Mouse (Mus musculus): ENCODE results near the gene Zc2hc1b. TPM values are rescaled to one million over a fixed set of nuclear protein-coding genes. Genes with fewer than 3 reads are reported as not detected.

Gene Zc2hc1b
- polyA plus RNA-seq (2012; ENCODE audit: insufficient read depth, insufficient read length, low replicate concordance, missing spikeins), result not detected in 2 replicates

- TF ChIP-seq CTCF (IDR thresholded peaks at IDR 0.05; ENCODE audit: insufficient read depth, low read depth, low read length), result no peak
- no peak for TF ChIP-seq POLR2A (IDR thresholded peaks at IDR 0.05; ENCODE audit: insufficient read depth, low read depth, low read length)
- 80% methylated on average over 7 of the region's 7 CpGs for WGBS
- no peak within 1 kb of the TSS for H3K4me3 ChIP-seq (ENCODE audit: insufficient read depth, low read depth, low read length)
- no peak within 1 kb of the TSS for H3K27ac ChIP-seq (ENCODE audit: insufficient read depth, low read depth, low read length)
- H3K4me1 ChIP-seq (ENCODE audit: control insufficient read depth, insufficient read depth, low read length), result no peaks in the 10 kb centered on the region
Observed at GRCm38 (mm10) chr10:13177973-13178624, at the start of gene Zc2hc1b. Gene Zc2hc1b (minus strand): TSS chr10:13178023.

- WGBS, result 74% methylated on average over 7 of the region's 7 CpGs
- Histone ChIP-seq H3K27ac (ENCODE audit: insufficient read depth, low read depth, low read length) (no peak overlapping the region), H3K4me1 (ENCODE audit: control insufficient read depth, insufficient read depth, low read length) (no peaks in the 10 kb centered on the region), H3K4me3 (ENCODE audit: insufficient read depth, low read depth, low read length) (no peak overlapping the region)
- TF ChIP-seq POLR2A (IDR thresholded peaks at IDR 0.05; ENCODE audit: insufficient read depth, low read depth, low read length), result no peak
- TF ChIP-seq CTCF (IDR thresholded peaks at IDR 0.05; ENCODE audit: insufficient read depth, low read depth, low read length), result no peak
Observed at GRCm38 (mm10) chr10:13225377-13226063, 47.7 kb upstream of the Zc2hc1b start.

DNA sequence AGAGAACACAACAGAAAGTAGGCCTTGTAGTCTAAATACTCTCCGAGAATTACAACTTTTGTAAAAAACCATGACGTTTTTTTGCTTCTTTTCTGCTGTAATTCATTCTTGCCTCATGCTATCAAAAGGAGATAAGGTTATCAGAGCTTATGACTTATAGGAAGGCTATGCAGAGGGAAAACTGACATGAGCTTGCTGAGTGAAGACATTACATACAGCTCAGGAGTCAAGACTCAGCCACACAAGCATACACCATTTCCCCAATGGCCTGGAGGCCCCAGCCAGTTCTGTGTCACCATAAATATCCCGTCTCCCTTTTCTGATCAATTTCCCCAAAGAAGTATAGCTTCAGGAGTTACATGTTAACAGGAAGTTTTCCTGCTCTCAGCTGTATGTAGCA lies 44.3 kb upstream of the Zc2hc1b start:
- H3K27ac ChIP-seq (ENCODE audit: insufficient read depth, low read depth, low read length), result no peak overlapping the region
- no peak overlapping the region for H3K4me3 ChIP-seq (ENCODE audit: insufficient read depth, low read depth, low read length)
- H3K4me1 ChIP-seq (ENCODE audit: control insufficient read depth, insufficient read depth, low read length), result peaks cover 4% of the 10 kb centered on the region; the same call in 1 of the 2 replicates
- TF ChIP-seq CTCF (IDR thresholded peaks at IDR 0.05; ENCODE audit: insufficient read depth, low read depth, low read length) (no peak), POLR2A (IDR thresholded peaks at IDR 0.05; ENCODE audit: insufficient read depth, low read depth, low read length) (no peak)
- 92% methylated on average over 3 of the region's 3 CpGs for WGBS

DNA sequence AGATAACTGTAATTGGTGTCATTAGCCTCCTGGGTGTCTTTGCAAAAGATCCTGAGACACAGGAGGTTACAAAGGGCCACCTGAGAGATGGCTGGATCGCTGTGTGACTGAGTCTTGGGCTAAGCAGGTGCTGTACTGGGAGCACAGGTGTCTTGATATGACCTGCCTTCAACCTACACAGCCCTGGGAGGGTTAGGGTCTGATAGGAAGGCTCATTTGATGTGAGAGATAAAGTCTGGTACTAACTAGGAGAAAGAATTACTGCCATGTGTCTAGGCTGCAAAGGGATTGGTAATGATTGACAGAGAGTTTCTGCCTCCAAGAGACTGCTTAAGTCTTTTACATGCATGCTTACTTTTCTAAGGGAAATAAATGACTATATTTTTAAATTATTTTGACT lies 42.2 kb upstream of the Zc2hc1b start:
- Histone ChIP-seq H3K4me1 (ENCODE audit: control insufficient read depth, insufficient read depth, low read length) (peaks cover 4% of the 10 kb centered on the region; the same call in 1 of the 2 replicates), H3K4me3 (ENCODE audit: insufficient read depth, low read depth, low read length) (no peak overlapping the region), H3K27ac (ENCODE audit: insufficient read depth, low read depth, low read length) (no peak overlapping the region)
- WGBS, result 79% methylated on average over 1 of the region's 1 CpGs
- TF ChIP-seq POLR2A (IDR thresholded peaks at IDR 0.05; ENCODE audit: insufficient read depth, low read depth, low read length) (no peak), CTCF (IDR thresholded peaks at IDR 0.05; ENCODE audit: insufficient read depth, low read depth, low read length) (no peak)

- H3K4me3 ChIP-seq (ENCODE audit: insufficient read depth, low read depth, low read length), result no peak overlapping the region
- H3K27ac ChIP-seq (ENCODE audit: insufficient read depth, low read depth, low read length), result no peak overlapping the region
- 83% methylated on average over 12 of the region's 12 CpGs for WGBS
Observed at GRCm38 (mm10) chr10:13213956-13214355, 36.1 kb upstream of the Zc2hc1b start.

GRCm38 (mm10) chr10:13212829-13213228 lies 35.0 kb upstream of the Zc2hc1b start:
- H3K4me1 ChIP-seq (ENCODE audit: control insufficient read depth, insufficient read depth, low read length), result peaks cover 4% of the 10 kb centered on the region; the same call in 1 of the 2 replicates
- no peak overlapping the region for H3K4me3 ChIP-seq (ENCODE audit: insufficient read depth, low read depth, low read length)
- WGBS, result 84% methylated on average over 6 of the region's 6 CpGs
- H3K27ac ChIP-seq (ENCODE audit: insufficient read depth, low read depth, low read length), result no peak overlapping the region
- no peak for TF ChIP-seq POLR2A (IDR thresholded peaks at IDR 0.05; ENCODE audit: insufficient read depth, low read depth, low read length)
- no peak for TF ChIP-seq CTCF (IDR thresholded peaks at IDR 0.05; ENCODE audit: insufficient read depth, low read depth, low read length)

More at GRCm38 (mm10) chr10:13213956-13214355, 36.1 kb upstream of the Zc2hc1b start:
- TF ChIP-seq POLR2A (IDR thresholded peaks at IDR 0.05; ENCODE audit: insufficient read depth, low read depth, low read length), result no peak
- TF ChIP-seq CTCF (IDR thresholded peaks at IDR 0.05; ENCODE audit: insufficient read depth, low read depth, low read length), result no peak
- H3K4me1 ChIP-seq (ENCODE audit: control insufficient read depth, insufficient read depth, low read length), result peaks cover 4% of the 10 kb centered on the region; the same call in 1 of the 2 replicates

- H3K27ac ChIP-seq (ENCODE audit: insufficient read depth, low read depth, low read length), result no peak overlapping the region
- TF ChIP-seq CTCF (IDR thresholded peaks at IDR 0.05; ENCODE audit: insufficient read depth, low read depth, low read length), result no peak
- no peak for TF ChIP-seq POLR2A (IDR thresholded peaks at IDR 0.05; ENCODE audit: insufficient read depth, low read depth, low read length)
- H3K4me3 ChIP-seq (ENCODE audit: insufficient read depth, low read depth, low read length), result no peak overlapping the region
- 60% methylated on average over 9 of the region's 9 CpGs for WGBS
- no peaks in the 10 kb centered on the region; the same call in 1 of the 2 replicates for H3K4me1 ChIP-seq (ENCODE audit: control insufficient read depth, insufficient read depth, low read length)
Observed at GRCm38 (mm10) chr10:13212326-13212725, 34.5 kb upstream of the Zc2hc1b start.

DNA sequence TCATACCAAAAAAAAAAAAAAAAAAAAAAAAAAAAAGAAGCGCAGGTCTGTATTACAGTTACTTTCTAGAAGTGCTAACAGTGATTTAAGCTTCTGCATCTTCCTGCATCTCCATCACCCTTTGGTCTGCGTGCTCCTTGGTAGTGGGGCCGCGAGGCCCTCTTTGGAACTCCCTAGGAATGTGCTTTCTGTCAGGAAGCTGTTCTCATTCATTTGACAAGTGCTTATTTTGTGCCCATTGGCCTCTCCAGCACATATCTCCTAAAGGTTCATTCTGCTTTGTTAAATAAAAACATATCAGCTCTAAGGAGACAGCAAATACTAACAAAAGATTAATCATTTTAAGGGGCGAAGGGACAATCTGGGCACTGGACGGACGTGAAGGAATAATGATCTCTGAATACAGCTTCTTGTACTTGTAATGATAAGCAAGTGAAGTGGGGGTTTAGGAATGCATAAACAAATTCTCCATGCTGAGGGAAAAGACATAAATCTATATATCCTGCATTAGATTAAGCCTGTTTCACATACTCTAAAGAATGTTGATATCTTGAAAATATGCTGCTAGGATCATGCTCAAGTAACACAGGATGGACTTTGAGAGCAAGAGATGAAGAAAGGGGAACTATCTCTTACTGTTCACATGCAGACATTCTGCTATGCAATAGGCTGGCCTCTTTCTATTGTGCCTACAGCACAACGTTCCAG lies 32.3 kb upstream of the Zc2hc1b start:
- Histone ChIP-seq H3K27ac (ENCODE audit: insufficient read depth, low read depth, low read length) (no peak overlapping the region), H3K4me1 (ENCODE audit: control insufficient read depth, insufficient read depth, low read length) (no peaks in the 10 kb centered on the region), H3K4me3 (ENCODE audit: insufficient read depth, low read depth, low read length) (no peak overlapping the region)
- TF ChIP-seq CTCF (IDR thresholded peaks at IDR 0.05; ENCODE audit: insufficient read depth, low read depth, low read length) (no peak), POLR2A (IDR thresholded peaks at IDR 0.05; ENCODE audit: insufficient read depth, low read depth, low read length) (no peak)
- 69% methylated on average over 8 of the region's 8 CpGs for whole genome bisulfite sequencing

All from olfactory bulb, adult 2 months (tissue).